Mouse (Mus musculus): ENCODE data around the gene Pusl1. TPM values are rescaled to one million over a fixed set of nuclear protein-coding genes. Genes with fewer than 3 reads are reported as not detected.

The Pusl1 gene
- polyA plus RNA-seq, 1 experiment from 2014 or later, result 32.9 TPM

GRCm38 (mm10) chr4:155843231-155843630, 48.4 kb downstream of the Pusl1 start:
- no peak for ATAC-seq (replicated peaks; ENCODE audit: insufficient number of reproducible peaks, low FRiP score, low TSS enrichment)
- Histone ChIP-seq H3K9me3 (replicated peaks; ENCODE audit: control insufficient read depth, low read length) (no peaks in the 10 kb centered on the region), H3K4me3 (ENCODE audit: low read depth, low read length) (no peak overlapping the region), H3K4me1 (ENCODE audit: control insufficient read depth, insufficient read depth, low read length) (peaks cover 35% of the 10 kb centered on the region), H3K27ac (ENCODE audit: low read depth, low read length) (no peak overlapping the region), H3K27me3 (ENCODE audit: control insufficient read depth, insufficient read depth, low read length) (peaks cover 5% of the 10 kb centered on the region; the same call in 1 of the 2 replicates), H3K9ac (ENCODE audit: low read depth, low read length) (no peak overlapping the region), H3K36me3 (ENCODE audit: control insufficient read depth, insufficient read depth, low read length) (no peaks in the 10 kb centered on the region; the same call in 1 of the 2 replicates), H3K4me2 (no peak overlapping the region)
- 89% methylated on average over 5 of the region's 5 CpGs for WGBS (ENCODE audit: insufficient replicate concordance)

- peak overlapping the region; percentile 95 for H3K4me2 ChIP-seq
- no peak overlapping the region for H3K27ac ChIP-seq (ENCODE audit: low read depth, low read length)
- peaks cover 5% of the 10 kb centered on the region; the same call in 1 of the 2 replicates for H3K27me3 ChIP-seq (ENCODE audit: control insufficient read depth, insufficient read depth, low read length)
- H3K9me3 ChIP-seq (replicated peaks; ENCODE audit: control insufficient read depth, low read length), result no peaks in the 10 kb centered on the region
- peak overlapping the region; percentile 58 for H3K4me3 ChIP-seq (ENCODE audit: low read depth, low read length)
- H3K4me1 ChIP-seq (ENCODE audit: control insufficient read depth, insufficient read depth, low read length), result peaks cover 38% of the 10 kb centered on the region
- H3K36me3 ChIP-seq (ENCODE audit: control insufficient read depth, insufficient read depth, low read length), result no peaks in the 10 kb centered on the region; the same call in 1 of the 2 replicates
- 41% methylated on average over 38 of the region's 38 CpGs for WGBS (ENCODE audit: insufficient replicate concordance)
- no peak for ATAC-seq (replicated peaks; ENCODE audit: insufficient number of reproducible peaks, low FRiP score, low TSS enrichment)
- 0 out of 2 replicates have a peak overlapping the region, but pooled peaks have one; percentile 16 for H3K9ac ChIP-seq (ENCODE audit: low read depth, low read length)
These were observed 49.8 kb downstream of the Pusl1 start for GRCm38 (mm10) chr4:155841651-155842270.

- H3K4me2 ChIP-seq, result peak overlapping the region; percentile 95
- peaks cover 5% of the 10 kb centered on the region; the same call in 1 of the 2 replicates for H3K27me3 ChIP-seq (ENCODE audit: control insufficient read depth, insufficient read depth, low read length)
- H3K36me3 ChIP-seq (ENCODE audit: control insufficient read depth, insufficient read depth, low read length), result no peaks in the 10 kb centered on the region; the same call in 1 of the 2 replicates
- no peaks in the 10 kb centered on the region for H3K9me3 ChIP-seq (replicated peaks; ENCODE audit: control insufficient read depth, low read length)
- H3K27ac ChIP-seq (ENCODE audit: low read depth, low read length), result no peak overlapping the region
- H3K4me3 ChIP-seq (ENCODE audit: low read depth, low read length), result peak overlapping the region; percentile 58
- WGBS (ENCODE audit: insufficient replicate concordance), result under 1% methylated on average over 32 of the region's 32 CpGs
- peak; percentile 75 for ATAC-seq (replicated peaks; ENCODE audit: insufficient number of reproducible peaks, low FRiP score, low TSS enrichment)
- H3K4me1 ChIP-seq (ENCODE audit: control insufficient read depth, insufficient read depth, low read length), result peaks cover 38% of the 10 kb centered on the region
- H3K9ac ChIP-seq (ENCODE audit: low read depth, low read length), result peak overlapping the region; percentile 70
These were observed 50.6 kb downstream of the Pusl1 start for GRCm38 (mm10) chr4:155841003-155841454.

- Histone ChIP-seq H3K9ac (ENCODE audit: low read depth, low read length) (peak overlapping the region; percentile 77), H3K4me1 (ENCODE audit: control insufficient read depth, insufficient read depth, low read length) (peaks cover 38% of the 10 kb centered on the region), H3K9me3 (replicated peaks; ENCODE audit: control insufficient read depth, low read length) (no peaks in the 10 kb centered on the region), H3K36me3 (ENCODE audit: control insufficient read depth, insufficient read depth, low read length) (no peaks in the 10 kb centered on the region; the same call in 1 of the 2 replicates), H3K27ac (ENCODE audit: low read depth, low read length) (peak overlapping the region; percentile 71), H3K4me3 (ENCODE audit: low read depth, low read length) (peak overlapping the region; percentile 58), H3K4me2 (peak overlapping the region; percentile 95), H3K27me3 (ENCODE audit: control insufficient read depth, insufficient read depth, low read length) (peaks cover 5% of the 10 kb centered on the region; the same call in 1 of the 2 replicates)
- no peak; the same call in 1 of the 2 replicates for ATAC-seq (replicated peaks; ENCODE audit: insufficient number of reproducible peaks, low FRiP score, low TSS enrichment)
- 6% methylated on average over 8 of the region's 8 CpGs for WGBS (ENCODE audit: insufficient replicate concordance)
These were observed 51.2 kb downstream of the Pusl1 start for GRCm38 (mm10) chr4:155840076-155841002.

GRCm38 (mm10) chr4:155839483-155839910, 52.1 kb downstream of the Pusl1 start, which contains the start of gene Mxra8:
TSS of gene Mxra8 (plus strand) at chr4:155839680.
- under 1% methylated on average over 16 of the region's 16 CpGs for WGBS (ENCODE audit: insufficient replicate concordance)
- peak within 1 kb of the TSS; percentile 58 for H3K4me3 ChIP-seq (ENCODE audit: low read depth, low read length)
- no peaks in the 10 kb centered on the region for H3K9me3 ChIP-seq (replicated peaks; ENCODE audit: control insufficient read depth, low read length)
- H3K4me1 ChIP-seq (ENCODE audit: control insufficient read depth, insufficient read depth, low read length), result peaks cover 38% of the 10 kb centered on the region
- peak within 1 kb of the TSS; percentile 71 for H3K27ac ChIP-seq (ENCODE audit: low read depth, low read length)
- H3K27me3 ChIP-seq (ENCODE audit: control insufficient read depth, insufficient read depth, low read length), result peaks cover 5% of the 10 kb centered on the region; the same call in 1 of the 2 replicates
- H3K9ac ChIP-seq (ENCODE audit: low read depth, low read length), result peak within 1 kb of the TSS; percentile 77
- H3K4me2 ChIP-seq, result peak within 1 kb of the TSS; percentile 95
- H3K36me3 ChIP-seq (ENCODE audit: control insufficient read depth, insufficient read depth, low read length), result no peaks in the 10 kb centered on the region; the same call in 1 of the 2 replicates
- peak; percentile 87 for ATAC-seq (replicated peaks; ENCODE audit: insufficient number of reproducible peaks, low FRiP score, low TSS enrichment)

- H3K36me3 ChIP-seq (ENCODE audit: control insufficient read depth, insufficient read depth, low read length), result no peaks in the 10 kb centered on the region; the same call in 1 of the 2 replicates
- no peak overlapping the region for H3K4me2 ChIP-seq
- H3K27me3 ChIP-seq (ENCODE audit: control insufficient read depth, insufficient read depth, low read length), result peaks cover 5% of the 10 kb centered on the region; the same call in 1 of the 2 replicates
- WGBS (ENCODE audit: insufficient replicate concordance), result 42% methylated on average over 8 of the region's 8 CpGs
- H3K9me3 ChIP-seq (replicated peaks; ENCODE audit: control insufficient read depth, low read length), result no peaks in the 10 kb centered on the region
- H3K4me3 ChIP-seq (ENCODE audit: low read depth, low read length), result no peak overlapping the region
- ATAC-seq (replicated peaks; ENCODE audit: insufficient number of reproducible peaks, low FRiP score, low TSS enrichment), result no peak
- H3K4me1 ChIP-seq (ENCODE audit: control insufficient read depth, insufficient read depth, low read length), result peaks cover 42% of the 10 kb centered on the region
- H3K27ac ChIP-seq (ENCODE audit: low read depth, low read length), result peak overlapping the region; percentile 47
- H3K9ac ChIP-seq (ENCODE audit: low read depth, low read length), result no peak overlapping the region
These were observed 53.1 kb downstream of the Pusl1 start for GRCm38 (mm10) chr4:155838187-155839153.

Measured in heart, embryonic 11.5 days (tissue).